Mouse (Mus musculus): ENCODE results near the gene Ppp6c. TPM values are rescaled to one million over a fixed set of nuclear protein-coding genes. Genes with fewer than 3 reads are reported as not detected.
"Not testable (repeated sequence)": the region's sequence is repeated elsewhere in the genome, so short reads cannot be mapped to it uniquely, and the experiment has no call there.

The Ppp6c gene
- polyA plus RNA-seq (2015; fragmentation: Nextera tagmentation; extraction: Ambion mirVana): 79.8 and 81.3 TPM in 2 replicates

GRCm38 (mm10) chr2:39226019-39226640 is at the start of gene Ppp6c:
Gene Ppp6c (minus strand): TSS chr2:39226451.
- peak within 1 kb of the TSS; percentile 83 for H3K9ac ChIP-seq
- peak within 1 kb of the TSS; percentile 92 for H3K27ac ChIP-seq
- H3K9me3 ChIP-seq: no peaks in the 10 kb centered on the region
- peak within 1 kb of the TSS; percentile 90 for H3K4me3 ChIP-seq
- no peaks in the 10 kb centered on the region for H3K36me3 ChIP-seq
- H3K4me1 ChIP-seq: peaks cover 12% of the 10 kb centered on the region
- H3K27me3 ChIP-seq: no peaks in the 10 kb centered on the region
- peak; percentile 99 for ATAC-seq (ENCODE audit: borderline replicate concordance, extremely low read depth, low FRiP score, low TSS enrichment)
- WGBS: under 1% methylated on average over 51 of the region's 56 CpGs
- peak within 1 kb of the TSS; percentile 60 for H3K4me2 ChIP-seq

GRCm38 (mm10) chr2:39268357-39268756 is 42.1 kb upstream of the Ppp6c start:
- Histone ChIP-seq H3K27me3 (no peaks in the 10 kb centered on the region), H3K9ac (no peak overlapping the region), H3K27ac (no peak overlapping the region), H3K4me2 (no peak overlapping the region), H3K36me3 (no peaks in the 10 kb centered on the region), H3K9me3 (no peaks in the 10 kb centered on the region; the same call in 1 of the 2 replicates), H3K4me1 (no peaks in the 10 kb centered on the region), H3K4me3 (no peak overlapping the region)
- ATAC-seq (ENCODE audit: borderline replicate concordance, extremely low read depth, low FRiP score, low TSS enrichment): no peak
- 42% methylated on average over 3 of the region's 3 CpGs for WGBS

- not testable (repeated sequence) for H3K4me1 ChIP-seq; H3K27ac ChIP-seq; H3K36me3 ChIP-seq; ATAC-seq (ENCODE audit: borderline replicate concordance, extremely low read depth, low FRiP score, low TSS enrichment); H3K9ac ChIP-seq; H3K4me2 ChIP-seq; H3K4me3 ChIP-seq; H3K27me3 ChIP-seq; H3K9me3 ChIP-seq
- WGBS: 93% methylated on average over 11 of the region's 11 CpGs
Observed at GRCm38 (mm10) chr2:39252275-39252674, 26.0 kb upstream of the Ppp6c start.

- H3K4me1 ChIP-seq; ATAC-seq (ENCODE audit: borderline replicate concordance, extremely low read depth, low FRiP score, low TSS enrichment): not testable (repeated sequence)
Observed at GRCm38 (mm10) chr2:39246862-39247261, 20.6 kb upstream of the Ppp6c start.

GRCm38 (mm10) chr2:39226731-39227130 is 480 bp upstream of the Ppp6c start:
- ATAC-seq (ENCODE audit: borderline replicate concordance, extremely low read depth, low FRiP score, low TSS enrichment): no peak
- Histone ChIP-seq H3K27ac (no peak overlapping the region), H3K4me1 (peaks cover 12% of the 10 kb centered on the region), H3K9me3 (no peaks in the 10 kb centered on the region), H3K27me3 (no peaks in the 10 kb centered on the region), H3K36me3 (no peaks in the 10 kb centered on the region), H3K4me3 (peak overlapping the region; percentile 90), H3K9ac (peak overlapping the region; percentile 17; the same call in 1 of the 2 replicates), H3K4me2 (peak overlapping the region; percentile 52)
- 23% methylated on average over 3 of the region's 3 CpGs for WGBS

More at GRCm38 (mm10) chr2:39246862-39247261, 20.6 kb upstream of the Ppp6c start:
- H3K4me3 ChIP-seq, H3K4me2 ChIP-seq, H3K27ac ChIP-seq, H3K9ac ChIP-seq, H3K36me3 ChIP-seq, H3K27me3 ChIP-seq, H3K9me3 ChIP-seq: not testable (repeated sequence)
- WGBS: 69% methylated on average over 10 of the region's 11 CpGs

GRCm38 (mm10) chr2:39225331-39226018 is 776 bp downstream of the Ppp6c start:
- ATAC-seq (ENCODE audit: borderline replicate concordance, extremely low read depth, low FRiP score, low TSS enrichment): peak; percentile 59
- WGBS: 4% methylated on average over 30 of the region's 36 CpGs
- not testable (repeated sequence) for H3K27me3 ChIP-seq, H3K36me3 ChIP-seq, H3K9me3 ChIP-seq
- Histone ChIP-seq H3K4me1 (peaks cover 12% of the 10 kb centered on the region), H3K27ac (peak overlapping the region; percentile 92), H3K4me2 (peak overlapping the region; percentile 60), H3K4me3 (peak overlapping the region; percentile 90), H3K9ac (peak overlapping the region; percentile 83)

GRCm38 (mm10) chr2:39224621-39225020 is 1.6 kb downstream of the Ppp6c start:
- Histone ChIP-seq H3K9ac (no peak overlapping the region), H3K4me1 (peaks cover 12% of the 10 kb centered on the region), H3K9me3 (no peaks in the 10 kb centered on the region), H3K27me3 (no peaks in the 10 kb centered on the region), H3K27ac (no peak overlapping the region), H3K4me2 (peak overlapping the region; percentile 60), H3K4me3 (peak overlapping the region; percentile 90), H3K36me3 (no peaks in the 10 kb centered on the region)
- ATAC-seq (ENCODE audit: borderline replicate concordance, extremely low read depth, low FRiP score, low TSS enrichment): no peak

- H3K36me3 ChIP-seq: no peaks in the 10 kb centered on the region
- no peak overlapping the region for H3K4me3 ChIP-seq
- no peak for ATAC-seq (ENCODE audit: borderline replicate concordance, extremely low read depth, low FRiP score, low TSS enrichment)
- H3K9ac ChIP-seq: no peak overlapping the region
- no peak overlapping the region for H3K4me2 ChIP-seq
- H3K9me3 ChIP-seq: no peaks in the 10 kb centered on the region
- 88% methylated on average over 6 of the region's 6 CpGs for WGBS
- H3K27ac ChIP-seq: no peak overlapping the region
- H3K27me3 ChIP-seq: no peaks in the 10 kb centered on the region
- peaks cover 12% of the 10 kb centered on the region for H3K4me1 ChIP-seq
Observed at GRCm38 (mm10) chr2:39220010-39220409, 6.2 kb downstream of the Ppp6c start.

- Histone ChIP-seq H3K27ac (no peak overlapping the region), H3K9ac (no peak overlapping the region), H3K9me3 (no peaks in the 10 kb centered on the region), H3K4me2 (no peak overlapping the region), H3K27me3 (no peaks in the 10 kb centered on the region), H3K4me3 (no peak overlapping the region), H3K36me3 (no peaks in the 10 kb centered on the region), H3K4me1 (peaks cover 5% of the 10 kb centered on the region; the same call in 1 of the 2 replicates)
- 75% methylated on average over 3 of the region's 3 CpGs for WGBS
- ATAC-seq (ENCODE audit: borderline replicate concordance, extremely low read depth, low FRiP score, low TSS enrichment): no peak
Observed at GRCm38 (mm10) chr2:39219034-39219433, 7.2 kb downstream of the Ppp6c start.

GRCm38 (mm10) chr2:39217150-39217549 is 9.1 kb downstream of the Ppp6c start:
- Histone ChIP-seq H3K4me1 (no peaks in the 10 kb centered on the region), H3K27me3 (no peaks in the 10 kb centered on the region), H3K27ac (no peak overlapping the region), H3K4me3 (no peak overlapping the region), H3K36me3 (no peaks in the 10 kb centered on the region), H3K9ac (no peak overlapping the region), H3K9me3 (no peaks in the 10 kb centered on the region), H3K4me2 (no peak overlapping the region)
- 91% methylated on average over 4 of the region's 4 CpGs for WGBS
- no peak for ATAC-seq (ENCODE audit: borderline replicate concordance, extremely low read depth, low FRiP score, low TSS enrichment)

GRCm38 (mm10) chr2:39210738-39211137 is 15.5 kb downstream of the Ppp6c start:
- Histone ChIP-seq H3K4me1 (no peaks in the 10 kb centered on the region), H3K4me2 (no peak overlapping the region), H3K9me3 (no peaks in the 10 kb centered on the region), H3K36me3 (0 out of 2 replicates have a peak, but pooled peaks cover 3% of the 10 kb centered on the region), H3K27ac (no peak overlapping the region), H3K9ac (no peak overlapping the region), H3K27me3 (no peaks in the 10 kb centered on the region), H3K4me3 (no peak overlapping the region)
- 86% methylated on average over 4 of the region's 4 CpGs for WGBS
- ATAC-seq (ENCODE audit: borderline replicate concordance, extremely low read depth, low FRiP score, low TSS enrichment): no peak

- 88% methylated on average over 2 of the region's 2 CpGs for WGBS
- H3K9me3 ChIP-seq: no peaks in the 10 kb centered on the region
- no peaks in the 10 kb centered on the region for H3K4me1 ChIP-seq
- no peak overlapping the region for H3K9ac ChIP-seq
- no peak overlapping the region for H3K4me3 ChIP-seq
- no peak overlapping the region for H3K27ac ChIP-seq
- H3K27me3 ChIP-seq: no peaks in the 10 kb centered on the region
- peaks cover 22% of the 10 kb centered on the region; the same call in 1 of the 2 replicates for H3K36me3 ChIP-seq
- ATAC-seq (ENCODE audit: borderline replicate concordance, extremely low read depth, low FRiP score, low TSS enrichment): no peak
- H3K4me2 ChIP-seq: no peak overlapping the region
Observed at GRCm38 (mm10) chr2:39203359-39203758, 22.9 kb downstream of the Ppp6c start.
